Mouse (Mus musculus) ES-CJ7 (cell line): ENCODE measurements around the gene Sgsm2.

Source experiments
- DNase-seq: peaks from one replicate; pipeline ENCODE4 v3.0.0; 2011; ENCODE audit warnings: low read depth, low spot score

The Sgsm2 gene

GRCm38 (mm10) chr11:74842045-74842444 is 54.8 kb downstream of the Sgsm2 start:
- DNase-seq, result no peak

GRCm38 (mm10) chr11:74841366-74841765 is 55.5 kb downstream of the Sgsm2 start:
- no peak for DNase-seq

GRCm38 (mm10) chr11:74840739-74841138 is 56.1 kb downstream of the Sgsm2 start:
- DNase-seq, result no peak

- no peak for DNase-seq
These were observed 56.8 kb downstream of the Sgsm2 start for GRCm38 (mm10) chr11:74839860-74840715.

DNA sequence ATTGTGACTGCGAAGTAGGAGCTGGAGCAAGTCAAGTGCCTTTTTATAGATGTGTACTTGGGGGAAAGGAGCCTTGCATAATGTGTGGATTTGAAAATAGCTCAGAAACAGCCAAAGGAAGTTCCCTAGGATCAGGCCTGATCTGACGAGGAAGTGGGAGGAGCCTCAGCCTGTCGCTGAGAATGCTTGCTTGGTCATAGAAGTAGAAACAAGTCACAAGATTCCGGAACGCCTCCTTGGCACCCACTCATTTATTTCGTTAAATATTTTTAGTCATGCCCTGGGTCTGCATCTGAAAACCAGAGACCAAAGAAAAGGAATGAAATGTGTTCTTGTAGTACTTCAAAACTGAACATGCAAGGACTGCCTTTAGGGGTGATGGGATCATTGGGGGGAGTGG is 57.9 kb downstream of the Sgsm2 start:
- DNase-seq, result peak; percentile 70

- peak; percentile 95 for DNase-seq
These were observed 58.4 kb downstream of the Sgsm2 start for GRCm38 (mm10) chr11:74838441-74838840.

DNA sequence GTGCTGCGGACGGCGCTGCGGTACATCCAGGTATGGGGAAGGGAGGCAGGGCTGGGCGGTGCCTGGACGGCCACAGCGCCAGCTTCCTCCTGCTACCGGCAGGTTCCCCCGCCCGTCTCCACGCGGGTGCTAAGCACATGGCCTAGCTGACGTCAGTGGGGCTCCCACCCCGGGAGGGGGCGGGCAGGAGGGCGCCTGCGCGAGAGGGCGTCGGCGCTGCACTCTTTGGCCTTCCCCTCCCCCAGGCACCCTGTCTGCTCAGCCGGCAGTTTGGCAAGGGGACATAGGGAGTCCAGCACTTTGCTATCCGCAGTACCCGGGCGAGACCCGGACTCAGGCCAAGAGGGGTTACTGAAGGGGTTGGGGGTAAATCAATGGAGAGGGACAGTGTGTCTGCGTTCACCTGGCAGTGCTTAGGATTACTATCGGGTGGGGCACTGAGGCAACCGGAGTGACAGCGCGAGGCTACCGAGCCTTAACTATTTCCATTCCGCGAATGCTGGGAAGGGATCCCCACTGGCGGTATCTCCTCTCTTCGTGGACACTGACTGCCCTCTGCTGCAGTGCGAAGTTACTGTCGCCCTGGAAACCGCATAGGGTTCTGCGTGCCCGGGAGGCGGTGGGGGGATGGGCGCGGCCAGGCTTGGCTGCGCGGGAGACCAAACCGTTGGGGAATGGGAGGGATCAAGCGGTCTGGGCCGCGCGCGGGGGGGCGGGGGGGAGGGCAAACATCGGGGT is 59.0 kb downstream of the Sgsm2 start:
- DNase-seq, result peak; percentile 95

GRCm38 (mm10) chr11:74837056-74837693 is 59.7 kb downstream of the Sgsm2 start:
- no peak for DNase-seq

- no peak for DNase-seq
These were observed 60.4 kb downstream of the Sgsm2 start for GRCm38 (mm10) chr11:74836225-74837055.

GRCm38 (mm10) chr11:74835593-74836224 is 61.2 kb downstream of the Sgsm2 start:
- no peak for DNase-seq

DNA sequence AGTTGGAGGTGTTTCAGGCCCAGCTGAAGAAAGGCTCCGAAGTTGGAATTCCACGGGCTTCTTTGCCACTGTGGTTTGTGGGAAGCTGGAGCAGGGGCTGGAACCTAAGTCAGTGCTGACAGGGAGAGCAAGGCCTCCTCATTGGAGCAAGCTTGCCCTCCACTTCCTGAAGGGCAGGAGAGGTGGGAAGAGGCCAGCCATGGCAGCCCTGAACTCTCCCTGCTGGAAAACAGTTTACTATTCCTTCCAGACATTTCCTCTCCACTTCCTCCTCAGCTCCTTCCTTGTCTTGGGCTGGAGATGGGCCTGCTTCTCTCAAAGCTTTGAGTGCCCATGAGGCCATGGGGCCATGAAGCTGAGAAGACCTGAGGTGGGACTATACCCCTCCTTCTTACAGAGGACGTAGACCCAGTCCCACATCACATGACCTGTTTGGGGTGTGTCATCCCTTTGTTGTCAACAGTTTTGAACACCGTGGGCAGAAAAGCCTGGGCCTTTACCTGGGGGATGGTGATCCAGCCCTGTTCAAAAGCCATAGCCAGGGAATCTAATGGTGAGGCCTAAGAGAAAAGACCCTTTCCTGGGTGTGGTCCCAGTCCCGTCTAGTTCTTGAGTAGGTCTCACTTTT is 62.1 kb downstream of the Sgsm2 start:
- peak; percentile 80 for DNase-seq

GRCm38 (mm10) chr11:74834359-74834638 is 62.6 kb downstream of the Sgsm2 start:
- DNase-seq, result no peak

- no peak for DNase-seq
These were observed 63.1 kb downstream of the Sgsm2 start for GRCm38 (mm10) chr11:74833536-74834358.

GRCm38 (mm10) chr11:74832503-74833143 is 64.2 kb downstream of the Sgsm2 start:
- DNase-seq, result peak; percentile 74

- DNase-seq, result peak; percentile 98
These were observed 65.0 kb downstream of the Sgsm2 start for GRCm38 (mm10) chr11:74831606-74832451.

GRCm38 (mm10) chr11:74831191-74831605 is 65.7 kb downstream of the Sgsm2 start:
- DNase-seq, result no peak

- peak; percentile 98 for DNase-seq
These were observed 66.4 kb downstream of the Sgsm2 start, which contains the start of gene Mnt for GRCm38 (mm10) chr11:74830256-74831161. Mnt (plus strand) TSS chr11:74830920.
